Mouse (Mus musculus): ENCODE data around the gene Pin4.
A peak's percentile ranks its signal among the peaks of the same experiment; 100 is the strongest.
"Not testable (repeated sequence)": the region's sequence is repeated elsewhere in the genome, so short reads cannot be mapped to it uniquely, and the experiment has no call there.

Pin4 gene

GRCm38 (mm10) chrX:102119042-102119864 lies at the start of gene Pin4:
Pin4 (plus strand) TSS chrX:102119447.
- DNase-seq = peak; percentile 93 to 96

GRCm38 (mm10) chrX:102070591-102071471 lies 48.4 kb upstream of the Pin4 start, which contains the start of gene Rtl5:
Rtl5 (minus strand) TSS chrX:102071304.
- DNase-seq = peak; percentile 81 to 87

- no peak for DNase-seq
Observed at GRCm38 (mm10) chrX:102071517-102071916, 47.7 kb upstream of the Pin4 start.

- no peak for DNase-seq
Observed at GRCm38 (mm10) chrX:102073605-102074325, 45.5 kb upstream of the Pin4 start.

- DNase-seq = no peak
Observed at GRCm38 (mm10) chrX:102074435-102074834, 44.8 kb upstream of the Pin4 start.

- no peak for DNase-seq
Observed at GRCm38 (mm10) chrX:102075158-102075557, 44.1 kb upstream of the Pin4 start.

- DNase-seq = no peak
Observed at GRCm38 (mm10) chrX:102076886-102077765, 42.1 kb upstream of the Pin4 start.

GRCm38 (mm10) chrX:102081076-102081475 lies 38.2 kb upstream of the Pin4 start:
- no peak for DNase-seq

GRCm38 (mm10) chrX:102081573-102082279 lies 37.5 kb upstream of the Pin4 start:
- DNase-seq = no peak

GRCm38 (mm10) chrX:102082340-102082739 lies 36.9 kb upstream of the Pin4 start:
- no peak for DNase-seq

- DNase-seq = no peak
Observed at GRCm38 (mm10) chrX:102085798-102086443, 33.3 kb upstream of the Pin4 start.

GRCm38 (mm10) chrX:102090605-102091004 lies 28.6 kb upstream of the Pin4 start:
- DNase-seq = no peak

- no peak for DNase-seq
Observed at GRCm38 (mm10) chrX:102094381-102094904, 24.8 kb upstream of the Pin4 start.

- DNase-seq = no peak
Observed at GRCm38 (mm10) chrX:102101886-102102285, 17.4 kb upstream of the Pin4 start.

GRCm38 (mm10) chrX:102103830-102104229 lies 15.4 kb upstream of the Pin4 start:
- not testable (repeated sequence) for DNase-seq

GRCm38 (mm10) chrX:102109349-102109748 lies 9.9 kb upstream of the Pin4 start:
- DNase-seq = not testable (repeated sequence)

GRCm38 (mm10) chrX:102115676-102116075 lies 3.6 kb upstream of the Pin4 start:
- no peak for DNase-seq

GRCm38 (mm10) chrX:102121321-102121720 lies 2.1 kb downstream of the Pin4 start:
- no peak for DNase-seq

GRCm38 (mm10) chrX:102141157-102141556 lies 21.9 kb downstream of the Pin4 start:
- peak in 1 of 2 experiments; percentile 54 for DNase-seq
